Mouse (Mus musculus) macrophage (primary cell): ENCODE measurements around the gene Flvcr1. TPM values are rescaled to one million over a fixed set of nuclear protein-coding genes. Genes with fewer than 3 reads are reported as not detected.
A peak's percentile ranks its signal among the peaks of the same experiment; 100 is the strongest.
"Not testable (repeated sequence)": the region's sequence is repeated elsewhere in the genome, so short reads cannot be mapped to it uniquely, and the experiment has no call there.

Experiments used
- H3K27ac ChIP-seq: fragments of 350-480 bp; formaldehyde crosslinking; 2 replicates; pipeline ENCODE4 v1.9.0; 2021
- H3K36me3 ChIP-seq: fragments of 350-480 bp; formaldehyde crosslinking; 2 replicates; pipeline ENCODE4 v1.9.0; 2021; ENCODE audit errors: inconsistent target
- H3K4me3 ChIP-seq: fragments of 350-480 bp; formaldehyde crosslinking; 2 replicates; pipeline ENCODE4 v1.9.0; 2021; ENCODE audit errors: inconsistent target
- H3K79me2 ChIP-seq: fragments of 350-480 bp; formaldehyde crosslinking; 2 replicates; pipeline ENCODE4 v1.9.0; 2021; ENCODE audit errors: inconsistent target
- WGBS: methylation state at CpG from one replicate; pipeline ENCODE4 v1.1.7; 2026; ENCODE audit warnings: inconsistent platforms; ENCODE audit not compliant: missing documents; 5-methylcytosine and 5-hydroxymethylcytosine counted together
- polyA plus RNA-seq: library from polyadenylated mRNA; stranded (reverse); fragments of 250-400 nt; gene quantifications from 3 replicates; pipeline ENCODE4 v1.2.4, GENCODE M21; 2018; ENCODE audit warnings: inconsistent platforms

Gene Flvcr1
- polyA plus RNA-seq, 1 experiment from 2014 or later, result 74.7 TPM

- Histone ChIP-seq H3K27ac (no peak overlapping the region), H3K79me2 (no peaks in the 10 kb centered on the region), H3K4me3 (no peak overlapping the region), H3K36me3 (no peaks in the 10 kb centered on the region)
- WGBS, result 90% methylated on average over 2 of the region's 2 CpGs
Observed at GRCm38 (mm10) chr1:191055533-191055873, 29.5 kb upstream of the Flvcr1 start.

- WGBS, result 72% methylated on average over 8 of the region's 8 CpGs
- no peak overlapping the region for H3K4me3 ChIP-seq
- H3K79me2 ChIP-seq, result no peaks in the 10 kb centered on the region
- H3K27ac ChIP-seq, result no peak overlapping the region
- no peaks in the 10 kb centered on the region for H3K36me3 ChIP-seq
Observed at GRCm38 (mm10) chr1:191054870-191055532, 29.0 kb upstream of the Flvcr1 start.

- H3K27ac ChIP-seq, result no peak overlapping the region
- H3K79me2 ChIP-seq, result no peaks in the 10 kb centered on the region
- no peak overlapping the region for H3K4me3 ChIP-seq
- H3K36me3 ChIP-seq, result no peaks in the 10 kb centered on the region; the same call in 1 of the 2 replicates
- 89% methylated on average over 3 of the region's 3 CpGs for WGBS
Observed at GRCm38 (mm10) chr1:191053555-191053954, 27.6 kb upstream of the Flvcr1 start.

GRCm38 (mm10) chr1:191046231-191046824, 20.4 kb upstream of the Flvcr1 start:
- Histone ChIP-seq H3K4me3 (no peak overlapping the region), H3K27ac (no peak overlapping the region), H3K36me3 (no peaks in the 10 kb centered on the region; the same call in 1 of the 2 replicates), H3K79me2 (no peaks in the 10 kb centered on the region)
- 89% methylated on average over 7 of the region's 7 CpGs for WGBS

- H3K27ac ChIP-seq, result no peak overlapping the region
- no peak overlapping the region for H3K4me3 ChIP-seq
- WGBS, result 95% methylated on average over 2 of the region's 2 CpGs
- H3K36me3 ChIP-seq, result no peaks in the 10 kb centered on the region; the same call in 1 of the 2 replicates
- H3K79me2 ChIP-seq, result no peaks in the 10 kb centered on the region
Observed at GRCm38 (mm10) chr1:191045264-191045663, 19.3 kb upstream of the Flvcr1 start.

- 79% methylated on average over 3 of the region's 3 CpGs for WGBS
- Histone ChIP-seq H3K27ac (no peak overlapping the region), H3K79me2 (no peaks in the 10 kb centered on the region), H3K36me3 (no peaks in the 10 kb centered on the region), H3K4me3 (no peak overlapping the region)
Observed at GRCm38 (mm10) chr1:191042688-191043087, 16.7 kb upstream of the Flvcr1 start.

- H3K4me3 ChIP-seq, result no peak overlapping the region
- no peaks in the 10 kb centered on the region for H3K36me3 ChIP-seq
- no peaks in the 10 kb centered on the region for H3K79me2 ChIP-seq
- H3K27ac ChIP-seq, result no peak overlapping the region
- 91% methylated on average over 5 of the region's 5 CpGs for WGBS
Observed at GRCm38 (mm10) chr1:191042106-191042505, 16.1 kb upstream of the Flvcr1 start.

GRCm38 (mm10) chr1:191041352-191041751, 15.4 kb upstream of the Flvcr1 start:
- Histone ChIP-seq H3K79me2 (no peaks in the 10 kb centered on the region), H3K4me3 (no peak overlapping the region), H3K27ac (no peak overlapping the region), H3K36me3 (no peaks in the 10 kb centered on the region)

- no peak overlapping the region for H3K4me3 ChIP-seq
- H3K27ac ChIP-seq, result no peak overlapping the region
- H3K36me3 ChIP-seq, result no peaks in the 10 kb centered on the region
- WGBS, result 71% methylated on average over 4 of the region's 4 CpGs
- H3K79me2 ChIP-seq, result no peaks in the 10 kb centered on the region
Observed at GRCm38 (mm10) chr1:191037999-191038398, 12.0 kb upstream of the Flvcr1 start.

- H3K36me3 ChIP-seq, result no peaks in the 10 kb centered on the region
- no peak within 1 kb of the TSS for H3K4me3 ChIP-seq
- no peak within 1 kb of the TSS for H3K27ac ChIP-seq
- H3K79me2 ChIP-seq, result no peaks in the 10 kb centered on the region
- 89% methylated on average over 6 of the region's 6 CpGs for WGBS
Observed at GRCm38 (mm10) chr1:191036554-191037334, 10.8 kb upstream of the Flvcr1 start, which contains the start of gene Spata45. Gene Spata45 (plus strand): TSS chr1:191036639.

GRCm38 (mm10) chr1:191035649-191036048, 9.7 kb upstream of the Flvcr1 start:
- 64% methylated on average over 4 of the region's 4 CpGs for WGBS
- Histone ChIP-seq H3K79me2 (no peaks in the 10 kb centered on the region), H3K36me3 (no peaks in the 10 kb centered on the region), H3K4me3 (no peak overlapping the region), H3K27ac (no peak overlapping the region)

GRCm38 (mm10) chr1:191030922-191031425, 5.0 kb upstream of the Flvcr1 start:
- H3K79me2 ChIP-seq, H3K36me3 ChIP-seq, H3K27ac ChIP-seq, H3K4me3 ChIP-seq: not testable (repeated sequence)
- 85% methylated on average over 6 of the region's 6 CpGs for WGBS

- Histone ChIP-seq H3K79me2 (peaks cover 5% of the 10 kb centered on the region), H3K36me3 (no peaks in the 10 kb centered on the region), H3K4me3 (no peak overlapping the region), H3K27ac (no peak overlapping the region)
- 80% methylated on average over 10 of the region's 10 CpGs for WGBS
Observed at GRCm38 (mm10) chr1:191030182-191030581, 4.2 kb upstream of the Flvcr1 start.

- H3K36me3 ChIP-seq, result 0 out of 2 replicates have a peak, but pooled peaks cover 8% of the 10 kb centered on the region
- H3K79me2 ChIP-seq, result peaks cover 47% of the 10 kb centered on the region
- H3K27ac ChIP-seq, result peak overlapping the region; percentile 56
- H3K4me3 ChIP-seq, result peak overlapping the region; percentile 78
- 12% methylated on average over 65 of the region's 69 CpGs for WGBS
Observed at GRCm38 (mm10) chr1:191025016-191026012, 644 bp downstream of the Flvcr1 start.
